Mouse (Mus musculus) embryonic facial prominence, embryonic 12.5 days (tissue): ENCODE data around the gene Espn. TPM values are rescaled to one million over a fixed set of nuclear protein-coding genes. Genes with fewer than 3 reads are reported as not detected.

Experiments used
- ATAC-seq: fragments of 200-750 bp; cut with Nextera tagmentation; 2 replicates; pipeline ENCODE4 v1.8.0; 2017; ENCODE audit not compliant: insufficient number of reproducible peaks, insufficient read depth, low FRiP score, low TSS enrichment
- H3K27ac ChIP-seq: fragments of 300-500 bp; sonication (generic); 2 replicates; pipeline ENCODE4 v1.5.1; 2016; ENCODE audit warnings: mild to moderate bottlenecking
- H3K27me3 ChIP-seq: fragments of 300-500 bp; sonication (generic); 2 replicates; pipeline ENCODE4 v1.6.1; 2016; ENCODE audit warnings: mild to moderate bottlenecking, moderate library complexity
- H3K36me3 ChIP-seq: fragments of 300-500 bp; sonication (generic); 2 replicates; pipeline ENCODE4 v1.6.1; 2016; ENCODE audit warnings: mild to moderate bottlenecking
- H3K4me1 ChIP-seq: fragments of 300-500 bp; sonication (generic); 2 replicates; pipeline ENCODE4 v1.6.1; 2016
- H3K4me2 ChIP-seq: fragments of 300-500 bp; sonication (generic); replicated peaks from 2 replicates; pipeline ENCODE4 v1.6.1; 2016; ENCODE audit warnings: mild to moderate bottlenecking, moderate library complexity
- H3K4me3 ChIP-seq: fragments of 300-500 bp; sonication (generic); 2 replicates; pipeline ENCODE4 v1.5.1; 2016; ENCODE audit warnings: mild to moderate bottlenecking
- H3K9ac ChIP-seq: fragments of 300-500 bp; sonication (generic); 2 replicates; pipeline ENCODE4 v1.6.1; 2016; ENCODE audit warnings: mild to moderate bottlenecking, moderate library complexity
- H3K9me3 ChIP-seq: fragments of 300-500 bp; sonication (generic); 2 replicates; pipeline ENCODE4 v1.6.1; 2016; ENCODE audit warnings: mild to moderate bottlenecking, moderate library complexity
- WGBS: fragments of 180-500 bp; shearing (Covaris S2); methylation state at CpG from one replicate; pipeline ENCODE4 v1.1.7; 2016; 5-methylcytosine and 5-hydroxymethylcytosine counted together
- polyA plus RNA-seq: library from polyadenylated mRNA; unstranded; fragments of >200 nt; fragmentation: Nextera tagmentation; extraction: Ambion mirVana; gene quantifications from 2 replicates; pipeline ENCODE4 v1.2.1, GENCODE M21; 2016

Gene Espn
- polyA plus RNA-seq, 1 experiment from 2014 or later, result 6.6 TPM

DNA sequence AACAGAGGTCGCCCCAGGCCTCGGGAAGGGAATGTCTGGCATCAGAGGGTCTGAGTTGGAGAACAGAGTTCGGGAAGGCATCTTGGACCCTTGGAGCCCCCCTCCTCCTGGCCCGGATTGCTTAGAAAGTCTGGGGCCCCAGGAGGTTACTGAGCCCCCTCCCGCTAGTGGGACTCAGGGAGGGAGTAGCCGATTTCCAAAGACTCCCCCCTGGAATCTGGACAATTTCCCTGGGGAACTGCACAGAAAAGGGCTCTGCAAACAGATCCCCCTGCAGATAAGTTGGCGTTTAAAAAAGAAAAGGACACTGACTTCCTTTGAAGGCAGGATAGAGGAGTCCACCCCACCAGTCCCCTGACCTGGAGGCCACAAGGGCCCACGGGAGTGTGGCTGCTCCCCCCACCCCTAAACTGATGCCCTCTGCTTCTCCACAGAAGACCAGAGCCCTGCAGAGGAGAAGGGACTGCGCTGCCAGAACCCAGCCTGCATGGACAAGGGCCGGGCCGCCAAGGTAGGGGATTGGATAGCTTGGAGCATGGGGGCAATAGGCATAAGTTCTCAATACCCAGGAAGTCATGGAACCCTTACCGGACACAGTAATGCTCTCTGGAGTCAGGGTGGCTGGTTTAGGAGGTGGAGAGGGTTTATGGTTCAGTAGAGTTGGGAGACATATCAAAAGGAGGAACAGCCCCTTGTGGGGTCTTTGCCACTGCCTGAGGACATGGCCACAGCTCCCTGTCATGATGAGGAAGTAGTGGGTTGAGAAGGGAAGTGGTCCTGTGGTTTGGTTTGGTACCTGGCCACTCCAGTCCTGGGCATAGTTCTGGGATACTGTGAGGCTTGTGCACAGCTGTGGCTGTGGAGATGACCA lies 64.7 kb downstream of the Espn start:
- Histone ChIP-seq H3K27ac (no peak overlapping the region; the same call in 1 of the 2 replicates), H3K4me2 (peak overlapping the region; percentile 76), H3K9ac (peak overlapping the region; percentile 77), H3K9me3 (no peaks in the 10 kb centered on the region), H3K4me3 (peak overlapping the region; percentile 76), H3K4me1 (peaks cover 20% of the 10 kb centered on the region), H3K27me3 (no peaks in the 10 kb centered on the region; the same call in 1 of the 2 replicates), H3K36me3 (peaks cover 3% of the 10 kb centered on the region; the same call in 1 of the 2 replicates)
- 3% methylated on average over 12 of the region's 12 CpGs for whole genome bisulfite sequencing
- ATAC-seq, result peak; percentile 3; the same call in 1 of the 2 replicates

DNA sequence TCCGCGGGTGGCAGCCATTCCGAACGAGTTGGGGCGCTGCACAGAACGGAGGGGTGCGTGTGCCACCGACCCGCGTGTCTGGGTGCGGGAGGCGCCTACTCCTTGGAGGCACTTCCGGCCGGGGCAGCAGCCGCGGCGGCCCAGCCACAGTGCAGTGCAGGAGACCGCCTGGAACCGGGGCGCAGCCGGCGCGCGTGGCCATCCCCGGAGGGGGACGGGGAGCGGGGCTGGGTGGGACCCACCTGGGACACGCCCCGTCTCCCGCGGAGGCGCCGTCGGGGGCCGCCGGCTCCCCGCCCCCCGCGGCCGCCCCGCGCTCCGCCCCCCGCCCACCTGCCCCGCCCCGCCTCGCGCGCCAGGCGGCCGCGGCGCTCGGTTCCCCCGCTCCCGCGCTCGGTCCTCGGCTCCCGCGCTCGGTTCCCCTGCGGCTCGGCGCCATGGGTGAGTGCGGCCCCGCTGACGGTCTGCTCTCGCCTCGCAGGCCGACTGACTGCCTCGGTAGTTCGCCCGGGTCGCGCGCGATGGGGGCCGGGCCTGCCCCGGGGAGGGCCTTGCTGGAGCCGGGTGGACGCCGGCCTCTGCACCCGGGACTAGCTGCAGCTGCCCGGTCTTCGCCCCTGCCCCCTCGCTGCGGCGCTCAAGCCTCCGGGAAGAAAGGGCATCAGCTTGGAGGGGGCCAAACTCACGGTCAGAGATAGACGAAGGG lies 65.5 kb downstream of the Espn start:
- Histone ChIP-seq H3K27me3 (no peaks in the 10 kb centered on the region; the same call in 1 of the 2 replicates), H3K4me3 (peak overlapping the region; percentile 76), H3K36me3 (peaks cover 3% of the 10 kb centered on the region; the same call in 1 of the 2 replicates), H3K9ac (peak overlapping the region; percentile 77), H3K27ac (peak overlapping the region; percentile 58), H3K4me2 (peak overlapping the region; percentile 76), H3K4me1 (peaks cover 20% of the 10 kb centered on the region), H3K9me3 (no peaks in the 10 kb centered on the region)
- ATAC-seq, result peak; percentile 47; the same call in 1 of the 2 replicates
- 1% methylated on average over 54 of the region's 92 CpGs for WGBS

DNA sequence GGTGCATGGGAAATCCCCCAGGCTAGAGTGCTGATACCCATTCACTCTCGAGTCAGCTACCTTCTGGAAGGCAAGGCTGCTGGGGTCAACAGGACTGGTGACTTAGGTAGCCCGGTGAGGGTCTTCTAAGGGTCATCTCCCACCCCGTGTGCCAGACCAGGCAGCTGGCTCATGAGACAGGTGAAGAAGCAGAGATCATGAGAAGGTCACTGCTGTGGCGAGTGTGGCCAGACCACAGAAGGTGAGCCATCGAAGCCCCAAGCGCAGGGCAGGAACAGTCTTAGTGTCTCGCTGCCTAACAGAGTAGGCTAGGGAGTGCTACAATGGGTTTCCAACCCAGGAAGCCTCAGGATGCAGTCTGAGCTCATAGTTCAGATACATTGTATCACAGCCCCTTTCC lies 67.6 kb downstream of the Espn start:
- Histone ChIP-seq H3K9me3 (no peaks in the 10 kb centered on the region), H3K9ac (no peak overlapping the region), H3K27ac (no peak overlapping the region), H3K36me3 (no peaks in the 10 kb centered on the region), H3K4me3 (no peak overlapping the region), H3K4me1 (peaks cover 20% of the 10 kb centered on the region), H3K4me2 (no peak overlapping the region), H3K27me3 (peaks cover 2% of the 10 kb centered on the region; the same call in 1 of the 2 replicates)
- no peak for ATAC-seq
- WGBS, result 87% methylated on average over 7 of the region's 7 CpGs

DNA sequence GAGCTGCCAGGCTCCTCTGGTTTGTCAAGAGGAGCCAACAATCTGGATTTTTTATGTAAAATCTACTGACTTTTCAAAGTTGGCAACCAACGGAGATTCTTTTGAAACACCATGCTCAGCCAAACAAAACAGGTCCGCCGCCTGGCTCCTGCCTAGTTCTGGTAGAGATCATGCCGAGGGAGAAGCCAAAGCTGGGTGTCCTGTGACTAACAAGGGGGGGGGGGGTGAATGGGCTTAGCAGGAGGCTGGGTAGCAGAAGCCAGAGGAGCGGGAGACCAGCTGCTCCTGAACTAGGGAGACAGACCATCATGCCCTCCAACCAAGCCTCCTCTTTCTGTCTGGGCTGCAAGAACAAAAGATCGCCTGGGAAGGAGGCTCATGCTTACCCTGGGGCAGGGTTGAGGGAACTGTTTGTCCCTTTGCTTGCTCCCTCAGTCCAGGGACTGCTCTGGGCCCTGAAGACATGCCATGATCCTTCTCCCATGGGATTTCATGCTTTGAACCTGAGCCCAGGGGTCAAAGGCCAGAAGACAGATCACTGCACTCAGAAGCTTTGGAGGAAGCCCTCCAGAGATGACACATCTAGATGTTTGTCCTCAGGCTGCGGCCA lies 68.5 kb downstream of the Espn start:
- Histone ChIP-seq H3K4me3 (no peak overlapping the region), H3K36me3 (no peaks in the 10 kb centered on the region), H3K4me2 (no peak overlapping the region), H3K4me1 (peaks cover 17% of the 10 kb centered on the region), H3K9ac (no peak overlapping the region), H3K9me3 (no peaks in the 10 kb centered on the region), H3K27ac (no peak overlapping the region), H3K27me3 (peaks cover 2% of the 10 kb centered on the region; the same call in 1 of the 2 replicates)
- 61% methylated on average over 7 of the region's 7 CpGs for WGBS
- ATAC-seq, result no peak

DNA sequence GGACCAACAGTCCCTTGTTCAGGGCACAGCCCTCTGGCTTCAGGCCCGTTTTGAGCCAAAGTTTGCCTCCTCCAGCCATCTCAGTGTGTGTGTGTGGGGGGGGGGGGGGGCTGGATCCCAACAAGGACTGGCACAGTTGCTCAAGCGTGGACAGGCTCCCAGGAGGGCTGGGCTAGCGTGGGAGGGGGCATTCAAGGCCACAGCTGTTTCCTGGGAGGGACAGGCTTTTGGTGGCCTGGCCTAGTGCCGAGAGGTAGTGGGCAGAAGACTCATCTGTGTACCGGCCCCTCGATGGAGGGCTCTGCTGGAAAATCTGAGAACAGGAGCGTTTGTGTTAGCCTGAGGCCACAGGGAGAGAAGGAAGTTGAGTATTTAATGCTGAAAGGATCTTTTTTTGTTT lies 72.2 kb downstream of the Espn start:
- ATAC-seq, result no peak

DNA sequence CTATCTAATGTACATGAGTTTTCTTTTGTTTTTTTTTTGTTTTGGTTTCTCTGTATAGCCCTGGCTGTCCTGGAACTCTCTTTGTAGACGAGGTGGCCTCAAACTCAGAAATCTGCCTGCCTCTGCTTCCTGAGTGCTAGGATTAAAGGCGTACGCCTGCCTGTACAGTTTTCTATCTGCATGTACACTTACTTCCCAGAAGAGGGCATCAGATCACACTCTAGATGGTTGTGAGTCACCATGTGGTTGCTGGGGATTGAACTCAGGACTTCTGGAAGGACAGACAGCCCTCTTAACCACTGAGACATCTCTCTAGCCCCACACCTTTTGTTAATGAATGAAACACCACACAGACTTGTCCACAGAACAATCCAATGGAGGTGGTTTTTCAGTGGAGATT lies 72.9 kb downstream of the Espn start:
- Histone ChIP-seq H3K9me3 (no peaks in the 10 kb centered on the region), H3K4me3 (no peak overlapping the region), H3K9ac (no peak overlapping the region), H3K27me3 (0 out of 2 replicates have a peak, but pooled peaks cover 2% of the 10 kb centered on the region), H3K36me3 (no peaks in the 10 kb centered on the region), H3K4me2 (no peak overlapping the region), H3K4me1 (peaks cover 5% of the 10 kb centered on the region), H3K27ac (no peak overlapping the region)
- 89% methylated on average over 3 of the region's 3 CpGs for WGBS
- no peak for ATAC-seq

More for the DNA sequence above, 72.2 kb downstream of the Espn start:
- no peak overlapping the region for H3K4me2 ChIP-seq
- 62% methylated on average over 7 of the region's 7 CpGs for WGBS
- H3K36me3 ChIP-seq, result no peaks in the 10 kb centered on the region
- no peaks in the 10 kb centered on the region for H3K9me3 ChIP-seq
- H3K27me3 ChIP-seq, result peaks cover 2% of the 10 kb centered on the region; the same call in 1 of the 2 replicates
- H3K27ac ChIP-seq, result no peak overlapping the region
- no peak overlapping the region for H3K9ac ChIP-seq
- H3K4me1 ChIP-seq, result peaks cover 5% of the 10 kb centered on the region
- H3K4me3 ChIP-seq, result no peak overlapping the region

DNA sequence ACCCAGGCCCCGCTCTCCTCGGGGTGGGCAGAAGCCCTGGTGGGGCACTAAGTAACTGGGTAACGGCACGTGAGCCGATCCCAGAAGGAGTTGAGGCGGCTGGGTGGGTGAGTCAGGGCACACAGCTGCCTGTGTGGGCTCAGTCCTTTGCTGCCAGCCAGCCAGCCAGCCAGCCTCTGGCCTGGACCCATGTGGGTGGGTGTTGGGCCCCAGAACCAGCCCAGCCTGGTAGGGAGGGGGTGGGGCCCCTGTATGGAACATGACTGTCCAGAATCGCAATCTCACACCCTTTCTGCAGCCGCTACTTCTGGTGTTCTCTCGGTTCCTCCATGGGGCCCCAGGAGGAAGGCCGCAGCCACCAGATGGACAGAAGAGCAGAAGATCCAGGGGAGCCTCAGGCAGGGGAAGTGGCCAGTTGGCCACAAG lies 74.1 kb downstream of the Espn start:
- no peak overlapping the region for H3K27ac ChIP-seq
- no peak overlapping the region for H3K4me2 ChIP-seq
- no peak overlapping the region for H3K9ac ChIP-seq
- 0 out of 2 replicates have a peak, but pooled peaks cover 2% of the 10 kb centered on the region for H3K27me3 ChIP-seq
- WGBS, result 87% methylated on average over 10 of the region's 10 CpGs
- no peaks in the 10 kb centered on the region for H3K9me3 ChIP-seq
- peaks cover 5% of the 10 kb centered on the region for H3K4me1 ChIP-seq
- H3K4me3 ChIP-seq, result no peak overlapping the region
- no peak for ATAC-seq
- H3K36me3 ChIP-seq, result no peaks in the 10 kb centered on the region

DNA sequence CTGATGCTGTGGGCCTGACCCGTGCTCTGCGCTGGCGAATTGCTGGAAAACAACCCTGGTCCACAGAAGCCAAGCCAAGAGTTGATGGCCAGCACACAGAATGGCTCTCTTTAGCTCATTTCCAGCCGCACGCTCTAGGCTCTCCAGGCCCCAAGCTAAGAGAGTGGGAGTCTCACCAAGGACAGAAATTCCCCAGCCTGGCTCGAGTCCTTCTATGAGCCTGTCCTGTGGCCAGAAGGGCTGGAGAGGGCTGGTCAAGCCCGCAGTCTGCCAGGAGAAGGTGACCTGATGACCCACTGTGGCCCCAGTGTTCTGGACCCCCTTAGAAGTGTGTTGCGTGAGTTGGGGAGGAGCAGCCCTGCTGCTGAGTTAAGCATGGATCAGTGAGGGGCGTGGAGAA lies 75.0 kb downstream of the Espn start:
- H3K27me3 ChIP-seq, result 0 out of 2 replicates have a peak, but pooled peaks cover 2% of the 10 kb centered on the region

DNA sequence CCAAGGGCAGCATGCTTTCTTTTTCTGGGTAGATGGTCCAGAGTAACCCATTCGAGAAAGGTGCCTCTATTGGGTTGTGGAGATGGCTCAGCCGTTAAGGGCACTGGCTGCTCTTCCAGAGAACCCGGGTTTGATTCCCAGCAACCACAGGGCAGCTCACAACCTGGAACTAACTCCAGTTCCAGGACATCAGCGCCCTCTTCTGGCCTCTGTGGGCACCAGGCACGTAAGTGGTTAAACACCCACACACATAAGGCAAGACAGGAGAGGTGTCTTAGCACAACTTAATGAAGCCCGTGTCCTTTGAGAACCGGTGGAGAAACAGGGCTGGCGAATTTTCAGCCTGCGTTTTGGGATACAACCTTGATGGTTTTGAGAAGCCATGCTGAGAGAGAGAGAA lies 77.6 kb downstream of the Espn start:
- Histone ChIP-seq H3K4me2 (no peak overlapping the region), H3K36me3 (no peaks in the 10 kb centered on the region), H3K27ac (no peak overlapping the region), H3K4me3 (no peak overlapping the region), H3K9ac (no peak overlapping the region), H3K9me3 (no peaks in the 10 kb centered on the region), H3K4me1 (peaks cover 8% of the 10 kb centered on the region), H3K27me3 (no peaks in the 10 kb centered on the region)
- ATAC-seq, result no peak
- 80% methylated on average over 9 of the region's 9 CpGs for WGBS

More for the DNA sequence above, 75.0 kb downstream of the Espn start:
- WGBS, result 88% methylated on average over 9 of the region's 9 CpGs
- no peak for ATAC-seq
- Histone ChIP-seq H3K27ac (no peak overlapping the region), H3K36me3 (no peaks in the 10 kb centered on the region), H3K4me1 (peaks cover 8% of the 10 kb centered on the region), H3K4me3 (no peak overlapping the region), H3K9me3 (no peaks in the 10 kb centered on the region), H3K4me2 (no peak overlapping the region), H3K9ac (no peak overlapping the region)

DNA sequence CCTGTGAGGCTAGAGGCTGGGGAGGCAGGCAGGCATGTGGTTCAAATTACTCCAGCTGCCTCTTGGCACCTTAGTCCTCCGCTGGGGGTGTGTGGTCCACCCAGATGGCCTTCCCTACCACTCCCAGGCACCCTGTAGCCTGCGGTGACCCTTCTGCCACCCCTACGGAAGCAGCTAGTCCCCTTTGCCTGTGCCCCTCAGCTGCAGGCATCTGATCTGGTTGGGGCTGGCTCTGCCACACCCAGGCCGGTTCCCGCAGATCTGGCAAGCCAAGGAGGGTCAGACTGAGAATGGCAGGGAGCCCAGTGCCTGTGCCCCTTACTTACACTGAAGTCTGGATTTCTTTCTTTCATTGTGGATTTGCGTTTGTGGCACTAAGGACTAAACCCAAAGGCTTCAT lies 78.5 kb downstream of the Espn start:
- no peaks in the 10 kb centered on the region for H3K9me3 ChIP-seq
- ATAC-seq, result no peak
- 85% methylated on average over 6 of the region's 6 CpGs for WGBS
- no peaks in the 10 kb centered on the region for H3K27me3 ChIP-seq
- H3K4me1 ChIP-seq, result peaks cover 8% of the 10 kb centered on the region
- H3K9ac ChIP-seq, result no peak overlapping the region
- H3K27ac ChIP-seq, result no peak overlapping the region
- no peak overlapping the region for H3K4me3 ChIP-seq
- no peaks in the 10 kb centered on the region for H3K36me3 ChIP-seq
- H3K4me2 ChIP-seq, result no peak overlapping the region

DNA sequence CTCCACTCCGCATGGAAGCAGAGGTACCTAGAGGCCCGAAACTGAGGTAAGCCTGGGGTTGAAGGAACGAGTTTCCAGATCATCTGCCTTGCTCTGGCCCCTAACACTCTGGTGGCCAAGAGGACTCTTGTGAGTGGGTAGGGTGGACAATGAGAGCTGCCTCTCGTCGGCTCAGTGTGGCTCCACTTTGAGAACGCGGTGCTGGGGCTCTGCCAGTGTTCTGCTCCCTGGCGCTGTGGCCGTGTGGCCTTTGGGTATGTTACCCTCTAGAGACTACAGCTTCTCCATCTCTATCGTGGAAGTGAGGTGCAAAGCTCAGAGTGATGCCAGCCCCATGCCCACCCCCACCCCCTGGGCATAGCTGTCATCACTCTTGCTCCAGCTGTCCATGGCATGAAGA lies 79.5 kb downstream of the Espn start:
- no peaks in the 10 kb centered on the region for H3K27me3 ChIP-seq
- no peak overlapping the region for H3K9ac ChIP-seq
- no peak for ATAC-seq
- no peak overlapping the region for H3K4me3 ChIP-seq
- H3K9me3 ChIP-seq, result no peaks in the 10 kb centered on the region
- peaks cover 8% of the 10 kb centered on the region for H3K4me1 ChIP-seq
- H3K36me3 ChIP-seq, result no peaks in the 10 kb centered on the region
- 76% methylated on average over 10 of the region's 10 CpGs for WGBS
- H3K4me2 ChIP-seq, result no peak overlapping the region
- H3K27ac ChIP-seq, result no peak overlapping the region
